Mouse (Mus musculus) urinary bladder, adult 2 months (tissue): ENCODE results near the gene Vasn. TPM values are rescaled to one million over a fixed set of nuclear protein-coding genes. Genes with fewer than 3 reads are reported as not detected.
A peak's percentile ranks its signal among the peaks of the same experiment; 100 is the strongest.

ENCODE experiments used
- DNase-seq: peaks from one replicate; pipeline ENCODE4 v3.0.0; 2022; ENCODE audit warnings: low spot score
- polyA plus RNA-seq: library from polyadenylated mRNA; depleted of rRNA; stranded (reverse); fragments of >200 nt; gene quantifications from 2 replicates; pipeline ENCODE4 v1.2.3, GENCODE M21; 2012; rRNA removed

Vasn gene
- polyA plus RNA-seq, result 26.6 and 28.5 TPM in 2 replicates

- DNase-seq, result peak; percentile 76
These were observed at the start of gene Vasn, which contains the start of gene Dnaja3 for GRCm38 (mm10) chr16:4639831-4640237. Vasn (plus strand) TSS chr16:4639941. Dnaja3 (plus strand) TSS chr16:4639989.

- no peak for DNase-seq
These were observed 49.5 kb upstream of the Vasn start for GRCm38 (mm10) chr16:4590236-4590635.

- DNase-seq, result no peak
These were observed 46.5 kb upstream of the Vasn start for GRCm38 (mm10) chr16:4592909-4593875.

- DNase-seq, result no peak
These were observed 45.5 kb upstream of the Vasn start, which contains the start of gene Glis2 for GRCm38 (mm10) chr16:4593971-4594813. Glis2 (plus strand) TSS chr16:4594713.

GRCm38 (mm10) chr16:4594814-4595526 is 44.8 kb upstream of the Vasn start:
- no peak for DNase-seq

- no peak for DNase-seq
These were observed 44.2 kb upstream of the Vasn start for GRCm38 (mm10) chr16:4595527-4595963.

- no peak for DNase-seq
These were observed 43.5 kb upstream of the Vasn start for GRCm38 (mm10) chr16:4596141-4596728.

- no peak for DNase-seq
These were observed 42.9 kb upstream of the Vasn start for GRCm38 (mm10) chr16:4596836-4597235.

- DNase-seq, result no peak
These were observed 42.4 kb upstream of the Vasn start for GRCm38 (mm10) chr16:4597296-4597695.

- DNase-seq, result no peak
These were observed 41.7 kb upstream of the Vasn start for GRCm38 (mm10) chr16:4598041-4598440.

GRCm38 (mm10) chr16:4598891-4599543 is 40.7 kb upstream of the Vasn start:
- DNase-seq, result no peak

- DNase-seq, result no peak
These were observed 40.1 kb upstream of the Vasn start for GRCm38 (mm10) chr16:4599616-4600015.

- DNase-seq, result no peak
These were observed 38.9 kb upstream of the Vasn start for GRCm38 (mm10) chr16:4600701-4601310.

GRCm38 (mm10) chr16:4602189-4602588 is 37.6 kb upstream of the Vasn start:
- no peak for DNase-seq

GRCm38 (mm10) chr16:4602766-4603452 is 36.8 kb upstream of the Vasn start:
- DNase-seq, result no peak

- DNase-seq, result no peak
These were observed 36.3 kb upstream of the Vasn start for GRCm38 (mm10) chr16:4603453-4603837.

- DNase-seq, result no peak
These were observed 35.4 kb upstream of the Vasn start for GRCm38 (mm10) chr16:4604293-4604837.

- no peak for DNase-seq
These were observed 34.1 kb upstream of the Vasn start for GRCm38 (mm10) chr16:4605514-4606131.
